Mouse (Mus musculus): ENCODE results near the gene Tmem60.

Gene Tmem60

DNA sequence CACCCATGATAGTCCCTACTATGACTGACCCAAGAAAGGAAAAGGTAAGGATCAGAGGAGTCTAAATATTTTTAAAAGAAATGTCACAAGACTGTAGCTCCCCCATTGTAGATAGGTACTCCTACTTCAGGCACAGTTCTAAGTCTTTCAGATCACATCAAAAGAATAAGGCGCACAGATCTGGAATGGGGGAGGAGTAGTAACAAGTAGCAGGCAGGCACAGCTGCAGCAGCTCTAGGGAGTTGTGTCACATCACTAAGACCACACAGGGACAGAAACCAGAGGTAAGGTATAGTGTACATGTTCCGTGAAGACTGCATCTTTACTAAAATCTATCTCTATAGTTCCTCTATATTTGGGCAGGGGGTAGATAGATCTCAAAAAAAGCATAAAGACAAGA lies 29.8 kb downstream of the Tmem60 start:
- DNase-seq, result no peak

GRCm38 (mm10) chr5:20913372-20914275 lies 31.6 kb downstream of the Tmem60 start:
- peak; percentile 69 to 86 for DNase-seq

GRCm38 (mm10) chr5:20918967-20919366 lies 37.0 kb downstream of the Tmem60 start:
- DNase-seq, result no peak

GRCm38 (mm10) chr5:20919566-20919965 lies 37.6 kb downstream of the Tmem60 start:
- no peak for DNase-seq

DNA sequence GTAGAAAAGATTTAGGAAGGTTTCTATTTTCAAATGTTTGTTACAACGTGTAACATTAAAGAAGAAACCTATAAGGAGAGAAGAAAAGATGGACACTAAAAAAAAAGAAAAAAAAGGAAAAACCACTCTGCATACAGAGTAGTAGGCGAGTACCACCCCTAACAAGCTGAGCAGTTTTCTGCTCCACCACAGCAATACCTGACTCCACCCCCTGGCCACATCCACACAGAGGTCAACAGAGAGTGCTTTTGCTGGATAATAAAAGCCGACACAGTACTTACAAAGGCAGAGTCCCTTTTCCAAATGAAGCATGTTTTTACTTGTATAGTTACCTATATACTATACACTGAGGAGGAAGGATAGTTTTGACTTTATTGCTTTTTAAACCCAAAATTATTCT lies 42.6 kb downstream of the Tmem60 start:
- DNase-seq, result no peak

DNA sequence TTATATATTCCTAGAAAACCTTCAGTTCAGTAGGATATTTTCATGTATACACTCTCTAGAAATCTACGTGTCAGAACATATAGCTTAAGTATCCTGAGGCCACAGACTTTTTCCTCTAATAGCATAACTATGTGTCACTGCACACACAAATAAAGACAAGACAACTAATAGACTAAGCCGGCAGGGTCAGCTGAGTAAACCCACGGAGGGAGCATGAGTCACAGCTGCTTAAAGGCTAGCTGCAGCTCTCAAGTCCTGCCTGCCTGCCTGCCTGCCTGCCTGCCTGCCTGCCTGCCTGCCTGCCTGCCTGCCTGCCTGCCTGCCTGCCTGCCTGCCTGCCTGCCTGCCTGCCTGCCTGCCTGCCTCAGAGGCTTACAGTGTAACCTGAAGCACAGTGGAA lies 43.5 kb downstream of the Tmem60 start:
- DNase-seq, result no peak

DNA sequence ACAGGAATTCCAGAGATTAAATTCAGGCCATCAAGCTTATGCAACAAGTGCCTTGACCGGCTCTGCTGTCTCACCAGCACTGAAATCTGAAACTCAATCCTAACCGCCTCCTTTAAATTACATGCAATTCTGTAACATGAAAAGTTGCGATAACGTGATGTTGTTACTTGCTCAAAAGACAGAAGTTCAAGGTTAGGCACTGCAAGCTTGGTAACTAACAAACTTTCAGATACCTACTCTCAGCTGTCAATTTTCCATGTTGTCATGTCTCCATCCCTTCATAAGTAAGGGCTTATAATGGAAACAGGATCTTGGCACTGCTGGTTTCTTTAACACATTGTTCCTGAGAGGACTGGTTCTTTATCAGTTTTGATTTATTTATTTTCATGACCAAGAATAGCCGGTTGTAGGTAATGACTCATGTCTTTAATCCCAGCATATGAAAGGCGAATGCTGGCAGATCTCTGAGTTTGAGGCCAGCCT lies 47.7 kb downstream of the Tmem60 start:
- DNase-seq, result no peak

DNA sequence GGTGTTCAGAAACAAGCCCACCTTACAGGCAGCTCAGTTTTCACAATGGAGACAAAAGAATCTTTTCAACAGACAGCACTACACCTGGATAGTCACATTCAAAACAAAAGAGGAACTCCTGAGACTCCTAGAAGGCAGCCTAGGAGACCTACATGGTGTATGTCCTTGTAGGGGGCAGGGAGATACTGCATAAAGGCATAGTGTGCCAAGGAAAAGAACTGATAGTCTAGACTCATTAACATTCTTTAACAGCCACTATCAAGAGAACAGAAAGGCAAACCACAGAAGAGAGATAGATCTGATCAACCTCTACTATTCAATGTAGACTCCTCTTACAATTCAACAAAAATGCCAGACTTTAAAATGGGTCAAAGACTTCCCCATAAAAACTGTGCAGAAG lies 48.4 kb downstream of the Tmem60 start:
- DNase-seq, result no peak

DNA sequence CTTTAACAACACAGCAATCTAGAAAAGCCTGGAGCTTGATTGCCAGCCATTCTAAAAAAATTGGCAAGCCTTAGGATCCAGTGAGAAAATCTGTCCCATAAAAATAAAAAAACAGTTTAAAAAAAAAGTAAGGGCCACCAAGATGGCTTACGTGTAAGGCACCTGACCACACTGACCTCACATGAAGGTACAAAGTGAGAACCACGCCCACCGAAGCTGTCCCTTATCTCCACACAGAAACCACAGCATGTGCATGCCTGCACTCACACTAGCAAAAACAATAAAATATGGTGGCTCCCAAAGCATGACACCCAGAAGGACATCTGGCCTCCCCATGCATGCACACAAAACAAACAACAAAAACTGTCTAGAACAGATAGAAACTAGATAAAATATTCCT lies 49.3 kb downstream of the Tmem60 start:
- no peak for DNase-seq

- no peak for DNase-seq
These were observed 50.6 kb downstream of the Tmem60 start for GRCm38 (mm10) chr5:20932585-20932984.

- no peak for DNase-seq
These were observed 53.9 kb downstream of the Tmem60 start for GRCm38 (mm10) chr5:20935934-20936333.
